Mouse (Mus musculus) heart, postnatal 36 days (tissue): ENCODE results near the gene Col13a1. TPM values are rescaled to one million over a fixed set of nuclear protein-coding genes. Genes with fewer than 3 reads are reported as not detected.

ENCODE experiments used
- total RNA-seq, 2 experiments: library from RNA; stranded (reverse); gene quantifications; 2 replicates each; pipeline ENCODE4 v1.2.3; 2021

Gene Col13a1
- total RNA-seq, 2 experiments from 2014 or later, result 0.65 to 0.97 TPM

Other genes with a start within 250 kb of the Col13a1 start
- gene H2afy2, start 195.0 kb downstream of the Col13a1 start, total RNA-seq, result 1 to 10 TPM; 3.6 to 5.7 TPM
- gene Neurog3, start 154.0 kb upstream of the Col13a1 start, total RNA-seq, result not detected
- gene Fam241b, start 164.8 kb upstream of the Col13a1 start, total RNA-seq, result 1 to 10 TPM; 1.7 to 2.6 TPM